Mouse (Mus musculus): ENCODE measurements at regions not wholly inside any gene's neighbourhood (a gene's known extent, or its start where the extent isn't known, plus 50 kb on each side); places are given as distances from the start of the nearest gene placed in this dataset.

DNA sequence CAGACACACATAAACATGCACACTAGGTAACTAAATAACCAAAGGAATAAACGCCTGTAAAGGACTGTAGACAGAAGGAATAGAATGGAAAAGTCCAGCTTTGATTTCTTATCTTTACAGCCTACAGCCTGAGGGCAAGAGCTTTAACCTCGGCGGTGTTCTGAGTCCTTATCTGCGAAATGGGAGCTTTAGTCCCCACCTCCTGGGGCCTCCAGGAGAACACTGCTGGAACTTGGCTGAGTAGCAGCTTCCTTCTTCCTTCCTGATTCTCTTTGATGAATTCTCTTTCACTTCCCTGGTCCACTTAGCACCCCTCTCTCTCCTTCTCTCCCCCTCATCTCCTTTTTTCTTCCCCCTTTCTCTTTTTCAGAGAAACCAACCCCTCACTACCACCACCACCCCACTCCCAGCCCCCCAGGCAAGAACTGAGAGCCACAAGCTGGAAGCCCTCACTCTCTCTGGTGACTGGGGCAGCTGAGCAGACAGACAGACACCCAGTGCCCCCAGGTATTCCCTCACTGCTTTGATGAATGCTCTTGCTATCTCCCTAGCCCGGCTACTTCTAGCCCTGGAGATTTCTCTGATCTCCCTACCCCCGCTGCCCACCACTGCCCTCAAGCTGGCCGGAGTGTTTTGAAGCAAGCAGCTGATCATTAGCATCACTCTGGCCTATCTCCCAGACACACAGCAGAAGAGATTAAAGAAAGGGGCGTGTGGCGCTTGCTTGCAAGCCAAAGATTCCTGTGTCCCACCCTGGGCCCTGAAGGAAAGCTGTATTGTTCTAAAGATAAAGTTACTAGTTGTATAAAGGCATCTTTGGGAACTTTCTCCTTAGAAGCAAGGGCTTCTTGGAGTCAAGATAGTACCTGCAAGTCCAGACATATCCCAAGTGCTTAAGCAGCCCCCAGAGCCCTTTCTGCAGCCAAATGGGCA is 81.9 kb upstream of the Tbx3 start:
- H3K4me1 ChIP-seq = peaks cover 19% of the 10 kb centered on the region
- no peaks in the 10 kb centered on the region for H3K36me3 ChIP-seq
- H3K27ac ChIP-seq = peak overlapping the region; percentile 40; the same call in 1 of the 2 replicates
- no peak overlapping the region for H3K4me3 ChIP-seq
- DNase-seq (ENCODE audit: low spot score) = no peak
- WGBS = 9% methylated on average over 9 of the region's 9 CpGs
- H3K9me3 ChIP-seq (replicated peaks) = no peaks in the 10 kb centered on the region
- peaks cover 32% of the 10 kb centered on the region for H3K27me3 ChIP-seq (ENCODE audit: low read depth, poor library complexity, severe bottlenecking)

DNA sequence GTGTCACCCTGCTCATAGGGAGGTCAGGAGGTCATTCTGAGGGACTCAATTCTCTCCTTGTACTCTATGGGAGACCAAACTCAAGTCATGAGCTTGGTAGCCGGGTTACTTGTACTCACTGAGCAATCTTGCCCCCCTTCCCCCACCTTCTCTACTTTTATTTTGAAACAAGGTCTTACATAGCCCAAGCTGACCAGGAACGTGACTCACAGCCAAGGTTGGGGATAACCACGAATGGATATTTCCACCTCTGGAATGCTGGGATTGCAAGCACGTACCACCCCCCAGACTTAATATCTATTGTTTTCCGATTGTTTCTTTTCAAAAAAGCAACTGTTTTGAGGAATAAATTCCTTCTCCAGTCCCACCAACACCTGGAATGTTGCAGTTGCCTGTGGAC is 79.2 kb upstream of the Tbx3 start:
- H3K4me1 ChIP-seq = peaks cover 19% of the 10 kb centered on the region
- H3K36me3 ChIP-seq = no peaks in the 10 kb centered on the region
- WGBS = 92% methylated on average over 5 of the region's 5 CpGs
- H3K27ac ChIP-seq = no peak overlapping the region
- DNase-seq (ENCODE audit: low spot score) = no peak
- H3K4me3 ChIP-seq = no peak overlapping the region
- H3K9me3 ChIP-seq (replicated peaks) = no peaks in the 10 kb centered on the region
- H3K27me3 ChIP-seq (ENCODE audit: low read depth, poor library complexity, severe bottlenecking) = peaks cover 32% of the 10 kb centered on the region

DNA sequence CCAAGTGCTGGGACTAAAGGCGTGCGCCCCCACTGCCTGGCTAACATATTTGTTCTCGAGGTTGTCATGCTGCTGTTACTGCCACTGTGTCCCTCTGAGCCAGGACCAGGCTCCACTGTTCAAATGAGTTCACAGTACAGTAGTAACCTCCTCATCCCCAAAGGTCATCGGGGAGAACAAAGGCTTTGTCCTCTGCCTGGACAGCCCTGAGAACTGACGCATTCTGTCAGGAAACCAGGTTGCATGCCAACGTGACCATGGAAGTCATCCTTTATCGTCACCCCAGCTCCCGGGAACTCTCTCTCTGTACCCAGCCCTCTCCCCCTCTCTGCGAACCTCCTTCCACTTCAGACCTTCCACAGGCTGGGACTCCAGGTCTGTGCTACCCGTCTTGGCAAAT is 77.6 kb upstream of the Tbx3 start:
- no peaks in the 10 kb centered on the region for H3K36me3 ChIP-seq
- H3K4me1 ChIP-seq = peaks cover 24% of the 10 kb centered on the region
- peaks cover 28% of the 10 kb centered on the region for H3K27me3 ChIP-seq (ENCODE audit: low read depth, poor library complexity, severe bottlenecking)
- no peaks in the 10 kb centered on the region for H3K9me3 ChIP-seq (replicated peaks)
- no peak overlapping the region for H3K27ac ChIP-seq
- no peak overlapping the region for H3K4me3 ChIP-seq
- DNase-seq (ENCODE audit: low spot score) = no peak
- WGBS = 81% methylated on average over 10 of the region's 10 CpGs

DNA sequence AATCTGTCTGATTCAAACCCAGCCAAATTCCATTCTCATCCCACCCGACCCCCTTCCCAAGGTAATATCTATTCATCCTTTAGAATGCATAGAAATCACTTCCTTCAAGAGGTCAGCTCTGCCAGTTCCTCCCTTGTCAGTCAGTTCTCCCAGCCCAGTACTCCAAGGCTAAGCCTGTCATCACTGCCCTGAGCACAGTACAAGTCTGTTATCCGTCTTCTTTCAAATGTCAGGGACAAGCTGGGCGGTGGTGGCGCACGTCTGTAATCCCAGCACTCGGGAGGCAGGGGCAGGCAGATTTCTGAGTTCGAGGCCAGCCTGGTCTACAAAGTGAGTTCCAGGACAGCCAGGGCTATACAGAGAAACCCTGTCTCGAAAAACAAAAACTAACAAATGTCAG is 75.9 kb upstream of the Tbx3 start:
- Histone ChIP-seq H3K9me3 (replicated peaks) (no peaks in the 10 kb centered on the region), H3K4me3 (no peak overlapping the region), H3K4me1 (peaks cover 26% of the 10 kb centered on the region), H3K27ac (no peak overlapping the region), H3K27me3 (ENCODE audit: low read depth, poor library complexity, severe bottlenecking) (peaks cover 20% of the 10 kb centered on the region), H3K36me3 (no peaks in the 10 kb centered on the region)
- DNase-seq (ENCODE audit: low spot score) = no peak
- 90% methylated on average over 8 of the region's 8 CpGs for WGBS

DNA sequence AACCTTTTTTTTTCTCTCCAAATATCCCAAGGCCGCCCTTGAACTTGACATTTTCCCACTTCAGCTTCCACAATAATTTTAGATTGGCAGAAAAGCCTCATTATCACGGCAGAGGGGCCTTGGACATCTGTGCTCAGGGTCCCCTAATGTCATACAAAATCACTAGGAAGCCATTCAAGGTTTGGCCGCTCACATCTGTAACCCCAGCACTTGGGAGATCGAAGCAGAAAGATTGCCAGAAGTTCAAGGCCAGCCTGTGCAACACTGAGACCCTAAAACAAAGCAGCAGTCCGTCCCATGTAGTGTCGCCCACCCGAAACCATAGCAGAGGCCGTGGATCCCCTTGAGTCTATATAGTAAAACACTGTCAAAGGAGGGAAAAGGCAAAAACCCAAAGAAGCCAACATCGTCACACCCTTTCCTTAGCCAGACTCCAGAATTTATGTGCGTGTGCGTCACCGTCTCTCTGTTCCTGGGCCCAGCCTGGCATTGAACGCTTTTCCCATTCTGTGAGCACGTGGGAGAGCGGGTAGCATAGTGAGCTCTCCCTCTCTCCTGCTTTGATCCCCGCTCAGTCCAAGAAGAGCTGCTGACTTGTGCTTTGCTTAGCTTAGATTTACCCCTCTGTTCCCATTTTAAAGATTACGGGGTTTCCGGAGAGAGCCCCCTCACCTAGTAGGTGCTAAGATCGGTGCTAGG is 74.0 kb upstream of the Tbx3 start:
- WGBS = 84% methylated on average over 19 of the region's 19 CpGs
- H3K27me3 ChIP-seq (ENCODE audit: low read depth, poor library complexity, severe bottlenecking) = peaks cover 14% of the 10 kb centered on the region; the same call in 1 of the 2 replicates
- H3K27ac ChIP-seq = no peak overlapping the region
- H3K9me3 ChIP-seq (replicated peaks) = no peaks in the 10 kb centered on the region
- no peak for DNase-seq (ENCODE audit: low spot score)
- H3K4me3 ChIP-seq = no peak overlapping the region
- H3K36me3 ChIP-seq = no peaks in the 10 kb centered on the region
- peaks cover 26% of the 10 kb centered on the region for H3K4me1 ChIP-seq

DNA sequence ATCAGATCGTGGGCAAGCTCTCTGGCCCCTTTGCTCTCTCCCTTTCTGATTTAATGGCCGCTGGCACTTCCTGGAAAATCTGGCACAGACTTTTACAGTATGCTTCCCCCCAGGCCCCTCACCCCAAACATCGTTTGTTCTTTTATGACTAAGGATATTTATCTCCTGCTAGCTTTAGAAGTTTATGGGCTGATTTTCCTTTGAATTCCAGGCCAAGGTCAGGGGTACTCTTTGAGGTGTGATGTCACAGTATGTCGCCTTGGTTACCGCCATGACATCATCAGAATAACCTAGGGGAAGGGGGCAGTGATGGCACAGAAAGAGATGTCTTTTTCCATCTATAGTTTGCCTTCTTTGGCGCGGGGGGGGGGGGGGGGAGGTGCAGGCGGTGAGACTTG is 73.5 kb upstream of the Tbx3 start:
- no peak for DNase-seq (ENCODE audit: low spot score)
- H3K27ac ChIP-seq = no peak overlapping the region
- no peaks in the 10 kb centered on the region for H3K36me3 ChIP-seq
- peaks cover 32% of the 10 kb centered on the region for H3K4me1 ChIP-seq
- no peaks in the 10 kb centered on the region for H3K9me3 ChIP-seq (replicated peaks)
- H3K27me3 ChIP-seq (ENCODE audit: low read depth, poor library complexity, severe bottlenecking) = peaks cover 14% of the 10 kb centered on the region; the same call in 1 of the 2 replicates
- WGBS = 64% methylated on average over 8 of the region's 8 CpGs
- H3K4me3 ChIP-seq = no peak overlapping the region

DNA sequence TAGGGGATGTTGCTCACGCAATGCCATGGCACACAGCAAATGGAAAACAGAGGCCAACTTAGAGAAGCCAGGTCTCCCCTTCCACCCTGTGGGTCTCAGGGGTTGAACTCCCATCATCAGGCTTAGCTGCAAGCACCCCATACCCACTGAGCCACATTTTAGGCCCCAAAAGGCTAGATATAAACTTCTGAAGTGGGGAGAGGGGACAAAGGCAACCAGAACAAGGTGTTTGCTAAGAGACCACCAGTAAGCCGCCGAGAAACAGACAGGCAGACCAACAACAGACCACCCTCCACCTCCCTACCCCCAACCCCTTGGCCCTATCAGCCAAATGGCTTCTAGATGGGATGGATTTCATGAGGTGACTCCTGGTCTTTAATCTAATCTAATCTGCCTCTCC is 72.9 kb upstream of the Tbx3 start:
- Histone ChIP-seq H3K27ac (0 out of 2 replicates have a peak overlapping the region, but pooled peaks have one; percentile 21), H3K27me3 (ENCODE audit: low read depth, poor library complexity, severe bottlenecking) (peaks cover 14% of the 10 kb centered on the region; the same call in 1 of the 2 replicates), H3K36me3 (no peaks in the 10 kb centered on the region), H3K9me3 (replicated peaks) (no peaks in the 10 kb centered on the region), H3K4me3 (no peak overlapping the region), H3K4me1 (peaks cover 34% of the 10 kb centered on the region)
- 48% methylated on average over 3 of the region's 3 CpGs for WGBS
- no peak for DNase-seq (ENCODE audit: low spot score)

DNA sequence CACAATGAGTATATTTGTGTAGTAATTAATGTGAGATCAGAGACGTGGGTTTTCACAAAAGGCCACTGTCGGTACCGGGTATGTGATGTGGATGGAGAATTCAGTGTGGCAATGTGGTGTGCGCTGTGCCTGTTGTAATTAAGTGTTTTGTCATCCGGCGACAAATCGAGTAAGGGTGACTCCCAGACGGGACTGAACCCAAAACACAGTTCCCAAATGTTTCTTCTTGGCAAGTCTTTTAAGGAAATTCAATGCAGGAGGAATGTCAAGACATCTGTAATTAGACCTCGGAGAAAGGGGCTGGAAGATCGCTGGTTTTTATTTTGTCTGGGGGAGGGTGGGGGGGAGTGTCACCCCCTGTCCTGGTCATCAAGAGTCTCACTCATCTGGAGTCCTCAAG is 72.3 kb upstream of the Tbx3 start:
- peaks cover 34% of the 10 kb centered on the region for H3K4me1 ChIP-seq
- H3K4me3 ChIP-seq = no peak overlapping the region
- DNase-seq (ENCODE audit: low spot score) = no peak
- H3K9me3 ChIP-seq (replicated peaks) = no peaks in the 10 kb centered on the region
- 58% methylated on average over 10 of the region's 10 CpGs for WGBS
- no peaks in the 10 kb centered on the region for H3K36me3 ChIP-seq
- no peak overlapping the region for H3K27ac ChIP-seq
- peaks cover 14% of the 10 kb centered on the region; the same call in 1 of the 2 replicates for H3K27me3 ChIP-seq (ENCODE audit: low read depth, poor library complexity, severe bottlenecking)

DNA sequence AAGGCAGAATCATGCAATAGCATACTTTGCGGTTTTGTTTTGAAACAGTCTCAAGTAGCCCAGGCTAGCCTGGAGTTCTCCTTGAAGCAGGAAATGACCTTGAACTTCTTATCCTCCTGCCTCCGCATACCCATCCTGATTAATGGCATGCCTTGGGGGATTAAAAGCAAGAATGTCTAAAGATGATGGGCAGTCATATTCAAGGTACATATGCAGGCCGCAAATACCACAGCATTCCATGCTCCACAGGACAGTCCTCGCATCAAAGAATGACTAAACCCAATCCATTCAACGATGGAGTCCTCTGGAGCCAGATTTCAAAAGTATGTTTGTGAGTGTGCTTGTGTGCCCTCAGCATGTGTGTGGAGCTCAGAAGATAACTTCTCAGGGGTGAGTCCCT is 69.1 kb upstream of the Tbx3 start:
- H3K4me3 ChIP-seq = no peak overlapping the region
- DNase-seq (ENCODE audit: low spot score) = no peak
- peaks cover 40% of the 10 kb centered on the region for H3K4me1 ChIP-seq
- H3K27ac ChIP-seq = no peak overlapping the region
- H3K27me3 ChIP-seq (ENCODE audit: low read depth, poor library complexity, severe bottlenecking) = peaks cover 13% of the 10 kb centered on the region; the same call in 1 of the 2 replicates
- 92% methylated on average over 5 of the region's 5 CpGs for WGBS
- no peaks in the 10 kb centered on the region for H3K36me3 ChIP-seq
- no peaks in the 10 kb centered on the region for H3K9me3 ChIP-seq (replicated peaks)

DNA sequence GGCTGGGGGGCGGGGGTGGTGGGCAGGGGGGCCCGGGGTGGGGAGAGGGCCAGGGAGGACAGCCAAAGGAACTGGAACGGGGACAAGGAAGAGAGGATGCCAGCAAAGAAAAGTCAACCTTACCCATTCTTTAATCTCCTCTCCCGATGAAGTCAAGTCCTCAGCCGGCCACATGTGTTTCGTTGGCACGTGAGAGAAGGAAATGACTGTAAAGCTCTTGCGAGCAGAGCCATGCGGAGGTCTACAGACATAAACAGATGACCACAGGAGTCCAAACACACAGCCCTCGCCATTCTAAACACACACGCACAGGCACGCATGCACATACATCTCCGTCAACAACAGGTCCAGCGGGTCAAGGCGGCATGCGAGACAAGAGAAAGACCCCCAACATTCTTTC is 68.5 kb upstream of the Tbx3 start:
- peaks cover 9% of the 10 kb centered on the region; the same call in 1 of the 2 replicates for H3K27me3 ChIP-seq (ENCODE audit: low read depth, poor library complexity, severe bottlenecking)
- H3K4me3 ChIP-seq = no peak overlapping the region
- no peaks in the 10 kb centered on the region for H3K9me3 ChIP-seq (replicated peaks)
- 71% methylated on average over 16 of the region's 16 CpGs for WGBS
- no peak for DNase-seq (ENCODE audit: low spot score)
- H3K36me3 ChIP-seq = no peaks in the 10 kb centered on the region
- H3K27ac ChIP-seq = no peak overlapping the region
- H3K4me1 ChIP-seq = peaks cover 35% of the 10 kb centered on the region

DNA sequence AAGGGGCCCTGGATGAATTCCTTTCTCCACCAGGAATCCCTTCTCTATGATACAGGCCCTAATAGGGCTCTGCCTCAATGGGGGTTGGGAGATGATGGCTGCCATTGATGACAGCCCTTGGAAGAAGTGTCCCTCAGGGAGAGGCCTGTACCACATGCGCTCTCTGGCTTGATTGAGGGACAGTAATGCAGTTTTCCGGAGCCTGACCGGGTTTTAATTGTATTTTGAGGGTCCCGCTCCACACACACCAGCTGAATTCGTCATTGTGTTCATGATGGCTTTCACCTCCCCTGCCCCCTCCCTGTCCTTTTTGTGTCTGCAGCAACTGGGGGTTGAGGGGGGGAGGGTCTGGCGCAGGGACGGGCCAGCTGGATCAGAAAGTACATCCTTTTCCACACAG is 65.0 kb upstream of the Tbx3 start:
- Histone ChIP-seq H3K4me3 (no peak overlapping the region), H3K27ac (no peak overlapping the region), H3K4me1 (peaks cover 36% of the 10 kb centered on the region), H3K27me3 (ENCODE audit: low read depth, poor library complexity, severe bottlenecking) (peaks cover 15% of the 10 kb centered on the region; the same call in 1 of the 2 replicates), H3K36me3 (no peaks in the 10 kb centered on the region), H3K9me3 (replicated peaks) (no peaks in the 10 kb centered on the region)
- no peak for DNase-seq (ENCODE audit: low spot score)
- WGBS = 65% methylated on average over 7 of the region's 7 CpGs

DNA sequence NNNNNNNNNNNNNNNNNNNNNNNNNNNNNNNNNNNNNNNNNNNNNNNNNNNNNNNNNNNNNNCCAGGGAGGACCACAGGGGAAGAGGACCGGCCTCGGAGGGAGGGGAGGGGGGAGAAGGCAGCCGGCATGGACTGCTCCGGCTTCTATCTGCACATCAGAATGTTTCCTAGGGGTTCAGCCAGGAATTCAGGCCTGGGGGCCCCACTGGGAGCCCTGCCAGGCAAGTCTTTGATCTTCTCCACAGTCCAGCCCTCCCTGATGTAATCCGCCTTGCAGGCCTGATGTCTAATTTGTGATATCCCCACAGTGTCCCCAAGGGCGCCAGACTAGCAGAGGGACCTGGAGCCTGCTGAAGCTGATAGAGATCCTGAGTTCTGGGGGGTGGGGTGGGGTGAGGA is 57.1 kb upstream of the Tbx3 start:
- H3K36me3 ChIP-seq = no peaks in the 10 kb centered on the region
- H3K27me3 ChIP-seq (ENCODE audit: low read depth, poor library complexity, severe bottlenecking) = peaks cover 82% of the 10 kb centered on the region
- peaks cover 66% of the 10 kb centered on the region for H3K4me1 ChIP-seq
- no peak overlapping the region for H3K4me3 ChIP-seq
- peak overlapping the region; percentile 66 for H3K27ac ChIP-seq
- 18% methylated on average over 6 of the region's 6 CpGs for WGBS
- H3K9me3 ChIP-seq (replicated peaks) = no peaks in the 10 kb centered on the region
- DNase-seq (ENCODE audit: low spot score) = no peak

Data from limb, embryonic 10.5 days (tissue).